Mouse (Mus musculus): ENCODE measurements around the gene Nr2e3. TPM values are rescaled to one million over a fixed set of nuclear protein-coding genes. Genes with fewer than 3 reads are reported as not detected.

Gene Nr2e3
- polyA plus RNA-seq, 1 experiment from 2014 or later: not detected

- 31% methylated on average over 3 of the region's 3 CpGs for WGBS
- Histone ChIP-seq H3K9me3 (replicated peaks; ENCODE audit: control insufficient read depth, low read length) (no peaks in the 10 kb centered on the region), H3K4me2 (ENCODE audit: low read depth, low read length) (no peak overlapping the region), H3K27ac (ENCODE audit: low read length) (peak overlapping the region; percentile 73), H3K36me3 (ENCODE audit: control insufficient read depth, insufficient read depth) (no peaks in the 10 kb centered on the region), H3K27me3 (ENCODE audit: control insufficient read depth, insufficient read depth, low read length) (no peaks in the 10 kb centered on the region), H3K9ac (ENCODE audit: low read length) (no peak overlapping the region), H3K4me1 (ENCODE audit: control insufficient read depth, insufficient read depth, low read length) (peaks cover 21% of the 10 kb centered on the region), H3K4me3 (ENCODE audit: low read length) (no peak overlapping the region)
- no peak for ATAC-seq (replicated peaks; ENCODE audit: extremely low read depth, insufficient read depth, low FRiP score)
Observed at GRCm38 (mm10) chr9:59955199-59955598, 5.3 kb downstream of the Nr2e3 start.

GRCm38 (mm10) chr9:59953556-59953955 is 6.9 kb downstream of the Nr2e3 start:
- Histone ChIP-seq H3K4me2 (ENCODE audit: low read depth, low read length) (no peak overlapping the region), H3K4me3 (ENCODE audit: low read length) (no peak overlapping the region), H3K27me3 (ENCODE audit: control insufficient read depth, insufficient read depth, low read length) (no peaks in the 10 kb centered on the region), H3K9ac (ENCODE audit: low read length) (no peak overlapping the region), H3K36me3 (ENCODE audit: control insufficient read depth, insufficient read depth) (no peaks in the 10 kb centered on the region), H3K9me3 (replicated peaks; ENCODE audit: control insufficient read depth, low read length) (no peaks in the 10 kb centered on the region), H3K4me1 (ENCODE audit: control insufficient read depth, insufficient read depth, low read length) (peaks cover 21% of the 10 kb centered on the region), H3K27ac (ENCODE audit: low read length) (no peak overlapping the region)
- no peak for ATAC-seq (replicated peaks; ENCODE audit: extremely low read depth, insufficient read depth, low FRiP score)
- 77% methylated on average over 7 of the region's 7 CpGs for WGBS

- ATAC-seq (replicated peaks; ENCODE audit: extremely low read depth, insufficient read depth, low FRiP score): no peak
Observed at GRCm38 (mm10) chr9:59952515-59953070, 7.9 kb downstream of the Nr2e3 start.

DNA sequence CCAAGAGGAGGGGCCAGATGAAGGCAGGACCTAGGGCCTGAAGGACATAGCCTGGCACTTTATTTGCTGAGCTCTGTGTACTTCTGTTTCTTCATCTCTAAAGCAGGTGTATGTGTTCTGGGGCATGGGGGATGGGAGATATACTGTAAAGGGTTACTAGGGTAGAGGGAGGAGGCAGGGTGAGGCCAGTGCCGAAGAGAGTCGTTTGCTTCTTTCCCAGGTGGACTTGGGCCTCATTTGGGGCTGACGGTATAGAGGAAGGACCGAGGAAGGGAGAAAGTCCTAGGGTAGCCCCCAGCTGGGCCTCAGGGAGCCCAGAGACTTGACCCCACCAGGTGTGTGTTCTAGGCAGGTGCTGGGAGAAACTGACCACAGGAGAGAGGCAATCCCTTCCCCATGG is 8.5 kb downstream of the Nr2e3 start:
- no peak overlapping the region for H3K27ac ChIP-seq (ENCODE audit: low read length)
- WGBS: 77% methylated on average over 4 of the region's 4 CpGs
- no peak overlapping the region for H3K9ac ChIP-seq (ENCODE audit: low read length)
- H3K4me3 ChIP-seq (ENCODE audit: low read length): no peak overlapping the region
- no peaks in the 10 kb centered on the region for H3K36me3 ChIP-seq (ENCODE audit: control insufficient read depth, insufficient read depth)
- H3K27me3 ChIP-seq (ENCODE audit: control insufficient read depth, insufficient read depth, low read length): no peaks in the 10 kb centered on the region
- no peaks in the 10 kb centered on the region for H3K9me3 ChIP-seq (replicated peaks; ENCODE audit: control insufficient read depth, low read length)
- peaks cover 21% of the 10 kb centered on the region for H3K4me1 ChIP-seq (ENCODE audit: control insufficient read depth, insufficient read depth, low read length)
- no peak for ATAC-seq (replicated peaks; ENCODE audit: extremely low read depth, insufficient read depth, low FRiP score)
- no peak overlapping the region for H3K4me2 ChIP-seq (ENCODE audit: low read depth, low read length)

More at GRCm38 (mm10) chr9:59952515-59953070, 7.9 kb downstream of the Nr2e3 start:
- Histone ChIP-seq H3K4me3 (ENCODE audit: low read length) (no peak overlapping the region), H3K36me3 (ENCODE audit: control insufficient read depth, insufficient read depth) (no peaks in the 10 kb centered on the region), H3K27me3 (ENCODE audit: control insufficient read depth, insufficient read depth, low read length) (no peaks in the 10 kb centered on the region), H3K4me2 (ENCODE audit: low read depth, low read length) (no peak overlapping the region), H3K9me3 (replicated peaks; ENCODE audit: control insufficient read depth, low read length) (no peaks in the 10 kb centered on the region), H3K9ac (ENCODE audit: low read length) (no peak overlapping the region), H3K4me1 (ENCODE audit: control insufficient read depth, insufficient read depth, low read length) (peaks cover 21% of the 10 kb centered on the region), H3K27ac (ENCODE audit: low read length) (no peak overlapping the region)
- WGBS: 41% methylated on average over 7 of the region's 8 CpGs

- Histone ChIP-seq H3K4me2 (ENCODE audit: low read depth, low read length) (no peak overlapping the region), H3K4me3 (ENCODE audit: low read length) (no peak overlapping the region), H3K36me3 (ENCODE audit: control insufficient read depth, insufficient read depth) (no peaks in the 10 kb centered on the region), H3K9me3 (replicated peaks; ENCODE audit: control insufficient read depth, low read length) (no peaks in the 10 kb centered on the region), H3K9ac (ENCODE audit: low read length) (no peak overlapping the region), H3K27ac (ENCODE audit: low read length) (no peak overlapping the region), H3K4me1 (ENCODE audit: control insufficient read depth, insufficient read depth, low read length) (peaks cover 17% of the 10 kb centered on the region), H3K27me3 (ENCODE audit: control insufficient read depth, insufficient read depth, low read length) (no peaks in the 10 kb centered on the region)
- 90% methylated on average over 9 of the region's 9 CpGs for WGBS
- ATAC-seq (replicated peaks; ENCODE audit: extremely low read depth, insufficient read depth, low FRiP score): no peak
Observed at GRCm38 (mm10) chr9:59951001-59951750, 9.3 kb downstream of the Nr2e3 start.

GRCm38 (mm10) chr9:59949981-59950380 is 10.5 kb downstream of the Nr2e3 start:
- Histone ChIP-seq H3K9me3 (replicated peaks; ENCODE audit: control insufficient read depth, low read length) (no peaks in the 10 kb centered on the region), H3K4me2 (ENCODE audit: low read depth, low read length) (no peak overlapping the region), H3K4me3 (ENCODE audit: low read length) (no peak overlapping the region), H3K4me1 (ENCODE audit: control insufficient read depth, insufficient read depth, low read length) (peaks cover 8% of the 10 kb centered on the region; the same call in 1 of the 2 replicates), H3K36me3 (ENCODE audit: control insufficient read depth, insufficient read depth) (no peaks in the 10 kb centered on the region), H3K27ac (ENCODE audit: low read length) (no peak overlapping the region), H3K9ac (ENCODE audit: low read length) (no peak overlapping the region), H3K27me3 (ENCODE audit: control insufficient read depth, insufficient read depth, low read length) (no peaks in the 10 kb centered on the region)
- 89% methylated on average over 5 of the region's 5 CpGs for whole genome bisulfite sequencing
- ATAC-seq (replicated peaks; ENCODE audit: extremely low read depth, insufficient read depth, low FRiP score): no peak

GRCm38 (mm10) chr9:59949511-59949910 is 10.9 kb downstream of the Nr2e3 start:
- Histone ChIP-seq H3K36me3 (ENCODE audit: control insufficient read depth, insufficient read depth) (no peaks in the 10 kb centered on the region), H3K9me3 (replicated peaks; ENCODE audit: control insufficient read depth, low read length) (no peaks in the 10 kb centered on the region), H3K4me1 (ENCODE audit: control insufficient read depth, insufficient read depth, low read length) (peaks cover 5% of the 10 kb centered on the region; the same call in 1 of the 2 replicates), H3K27ac (ENCODE audit: low read length) (no peak overlapping the region), H3K4me2 (ENCODE audit: low read depth, low read length) (no peak overlapping the region), H3K4me3 (ENCODE audit: low read length) (no peak overlapping the region), H3K27me3 (ENCODE audit: control insufficient read depth, insufficient read depth, low read length) (no peaks in the 10 kb centered on the region), H3K9ac (ENCODE audit: low read length) (no peak overlapping the region)
- WGBS: 78% methylated on average over 6 of the region's 6 CpGs
- no peak for ATAC-seq (replicated peaks; ENCODE audit: extremely low read depth, insufficient read depth, low FRiP score)

DNA sequence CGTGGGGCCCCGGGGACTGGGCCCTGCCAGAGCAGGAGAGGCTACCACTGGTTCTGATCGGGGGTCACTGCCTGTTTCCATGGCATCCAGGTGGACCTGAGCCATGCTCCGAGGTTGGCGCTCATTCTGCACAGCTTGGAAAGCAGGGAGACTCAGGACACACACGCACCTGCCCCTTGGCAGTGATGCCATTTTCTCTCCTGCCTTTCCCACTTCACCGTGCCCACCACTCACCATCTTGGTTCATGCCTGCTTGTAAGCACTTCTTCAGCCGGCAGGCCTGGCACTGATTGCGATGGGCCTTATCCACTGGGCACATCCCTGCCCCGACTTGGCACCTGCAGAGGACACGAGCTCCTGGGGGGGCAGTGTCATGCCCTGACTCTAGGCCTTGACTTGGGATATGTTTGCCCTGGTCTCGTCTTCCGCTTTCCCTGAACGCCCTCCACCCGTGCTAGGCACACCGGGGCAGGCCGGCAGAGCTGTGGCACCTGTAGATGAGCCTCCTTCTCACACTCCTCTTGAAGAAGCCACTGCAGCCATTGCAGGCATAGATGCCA is 11.7 kb downstream of the Nr2e3 start:
- no peaks in the 10 kb centered on the region for H3K36me3 ChIP-seq (ENCODE audit: control insufficient read depth, insufficient read depth)
- ATAC-seq (replicated peaks; ENCODE audit: extremely low read depth, insufficient read depth, low FRiP score): no peak
- H3K9ac ChIP-seq (ENCODE audit: low read length): no peak overlapping the region
- no peaks in the 10 kb centered on the region for H3K27me3 ChIP-seq (ENCODE audit: control insufficient read depth, insufficient read depth, low read length)
- peaks cover 5% of the 10 kb centered on the region; the same call in 1 of the 2 replicates for H3K4me1 ChIP-seq (ENCODE audit: control insufficient read depth, insufficient read depth, low read length)
- H3K4me2 ChIP-seq (ENCODE audit: low read depth, low read length): no peak overlapping the region
- 84% methylated on average over 17 of the region's 17 CpGs for WGBS
- H3K27ac ChIP-seq (ENCODE audit: low read length): no peak overlapping the region
- no peaks in the 10 kb centered on the region for H3K9me3 ChIP-seq (replicated peaks; ENCODE audit: control insufficient read depth, low read length)
- H3K4me3 ChIP-seq (ENCODE audit: low read length): no peak overlapping the region

GRCm38 (mm10) chr9:59948226-59948625 is 12.2 kb downstream of the Nr2e3 start:
- Histone ChIP-seq H3K9me3 (replicated peaks; ENCODE audit: control insufficient read depth, low read length) (no peaks in the 10 kb centered on the region), H3K9ac (ENCODE audit: low read length) (no peak overlapping the region), H3K4me3 (ENCODE audit: low read length) (no peak overlapping the region), H3K27ac (ENCODE audit: low read length) (no peak overlapping the region), H3K4me1 (ENCODE audit: control insufficient read depth, insufficient read depth, low read length) (peaks cover 5% of the 10 kb centered on the region; the same call in 1 of the 2 replicates), H3K27me3 (ENCODE audit: control insufficient read depth, insufficient read depth, low read length) (no peaks in the 10 kb centered on the region), H3K4me2 (ENCODE audit: low read depth, low read length) (no peak overlapping the region), H3K36me3 (ENCODE audit: control insufficient read depth, insufficient read depth) (no peaks in the 10 kb centered on the region)
- 62% methylated on average over 8 of the region's 8 CpGs for WGBS
- ATAC-seq (replicated peaks; ENCODE audit: extremely low read depth, insufficient read depth, low FRiP score): no peak
